Mouse (Mus musculus): ENCODE measurements at regions not wholly inside any gene's neighbourhood (a gene's known extent, or its start where the extent isn't known, plus 50 kb on each side); places are given as distances from the start of the nearest gene placed in this dataset.
"Not testable (repeated sequence)": the region's sequence is repeated elsewhere in the genome, so short reads cannot be mapped to it uniquely, and the experiment has no call there.

- H3K4me2 ChIP-seq (ENCODE audit: low read depth, low read length): no peak overlapping the region
- H3K9ac ChIP-seq (ENCODE audit: low read depth, low read length): no peak overlapping the region
- no peaks in the 10 kb centered on the region for H3K9me3 ChIP-seq (replicated peaks; ENCODE audit: control insufficient read depth, low read length)
- WGBS (ENCODE audit: insufficient replicate concordance): 44% methylated on average over 12 of the region's 12 CpGs
- no peaks in the 10 kb centered on the region for H3K36me3 ChIP-seq (ENCODE audit: control insufficient read depth, insufficient read depth)
- no peaks in the 10 kb centered on the region for H3K27me3 ChIP-seq (ENCODE audit: control insufficient read depth, insufficient read depth, low read depth, low read length)
- H3K27ac ChIP-seq (ENCODE audit: low read length): no peak overlapping the region
- H3K4me3 ChIP-seq (ENCODE audit: low read depth, low read length): no peak overlapping the region
- peaks cover 5% of the 10 kb centered on the region; the same call in 1 of the 2 replicates for H3K4me1 ChIP-seq (ENCODE audit: control insufficient read depth, low read depth, low read length)
- ATAC-seq (ENCODE audit: low read depth): 0 out of 2 replicates have a peak, but pooled peaks have one; percentile 21
These were observed 99.7 kb upstream of the Slc38a2 start for GRCm38 (mm10) chr15:96799228-96799627.

GRCm38 (mm10) chr15:96797615-96798270 lies 98.2 kb upstream of the Slc38a2 start:
- no peak for ATAC-seq (ENCODE audit: low read depth)

GRCm38 (mm10) chr15:96794177-96794719 lies 94.7 kb upstream of the Slc38a2 start:
- Histone ChIP-seq H3K4me2 (ENCODE audit: low read depth, low read length) (no peak overlapping the region), H3K9ac (ENCODE audit: low read depth, low read length) (no peak overlapping the region), H3K4me3 (ENCODE audit: low read depth, low read length) (no peak overlapping the region), H3K9me3 (replicated peaks; ENCODE audit: control insufficient read depth, low read length) (no peaks in the 10 kb centered on the region), H3K27me3 (ENCODE audit: control insufficient read depth, insufficient read depth, low read depth, low read length) (no peaks in the 10 kb centered on the region), H3K27ac (ENCODE audit: low read length) (no peak overlapping the region), H3K4me1 (ENCODE audit: control insufficient read depth, low read depth, low read length) (no peaks in the 10 kb centered on the region), H3K36me3 (ENCODE audit: control insufficient read depth, insufficient read depth) (no peaks in the 10 kb centered on the region)
- WGBS (ENCODE audit: insufficient replicate concordance): 80% methylated on average over 6 of the region's 6 CpGs
- ATAC-seq (ENCODE audit: low read depth): no peak

More at GRCm38 (mm10) chr15:96797615-96798270, 98.2 kb upstream of the Slc38a2 start:
- 65% methylated on average over 4 of the region's 4 CpGs for WGBS (ENCODE audit: insufficient replicate concordance)
- Histone ChIP-seq H3K36me3 (ENCODE audit: control insufficient read depth, insufficient read depth) (no peaks in the 10 kb centered on the region), H3K4me1 (ENCODE audit: control insufficient read depth, low read depth, low read length) (peaks cover 5% of the 10 kb centered on the region; the same call in 1 of the 2 replicates), H3K9ac (ENCODE audit: low read depth, low read length) (no peak overlapping the region), H3K9me3 (replicated peaks; ENCODE audit: control insufficient read depth, low read length) (no peaks in the 10 kb centered on the region), H3K4me2 (ENCODE audit: low read depth, low read length) (no peak overlapping the region), H3K27me3 (ENCODE audit: control insufficient read depth, insufficient read depth, low read depth, low read length) (no peaks in the 10 kb centered on the region), H3K4me3 (ENCODE audit: low read depth, low read length) (no peak overlapping the region), H3K27ac (ENCODE audit: low read length) (no peak overlapping the region)

- no peak overlapping the region for H3K9ac ChIP-seq (ENCODE audit: low read depth, low read length)
- H3K9me3 ChIP-seq (replicated peaks; ENCODE audit: control insufficient read depth, low read length): no peaks in the 10 kb centered on the region
- H3K4me1 ChIP-seq (ENCODE audit: control insufficient read depth, low read depth, low read length): no peaks in the 10 kb centered on the region
- no peaks in the 10 kb centered on the region for H3K27me3 ChIP-seq (ENCODE audit: control insufficient read depth, insufficient read depth, low read depth, low read length)
- no peak for ATAC-seq (ENCODE audit: low read depth)
- H3K4me2 ChIP-seq (ENCODE audit: low read depth, low read length): no peak overlapping the region
- H3K27ac ChIP-seq (ENCODE audit: low read length): no peak overlapping the region
- no peak overlapping the region for H3K4me3 ChIP-seq (ENCODE audit: low read depth, low read length)
- H3K36me3 ChIP-seq (ENCODE audit: control insufficient read depth, insufficient read depth): no peaks in the 10 kb centered on the region
- 83% methylated on average over 14 of the region's 15 CpGs for WGBS (ENCODE audit: insufficient replicate concordance)
These were observed 93.7 kb upstream of the Slc38a2 start for GRCm38 (mm10) chr15:96793251-96793650.

DNA sequence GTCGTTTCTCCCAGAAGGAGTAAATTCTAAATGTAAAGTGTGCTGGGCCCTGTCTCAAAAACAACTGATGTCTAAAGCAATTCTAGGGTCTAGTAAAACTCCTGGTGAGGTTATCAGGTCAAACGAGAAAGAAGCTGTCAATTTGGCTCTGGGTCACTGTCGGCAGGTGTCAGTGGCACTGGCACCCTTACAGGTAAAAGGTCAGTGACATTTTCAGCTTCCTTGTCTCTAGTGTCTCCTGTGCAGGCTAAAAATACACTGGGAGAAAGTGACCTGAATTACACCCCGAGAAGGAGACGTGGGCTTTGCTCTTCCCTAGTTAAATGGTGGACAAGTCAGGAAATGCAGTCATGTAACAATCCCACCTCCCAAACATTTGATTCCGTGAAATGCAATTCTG lies 91.8 kb upstream of the Slc38a2 start:
- H3K9me3 ChIP-seq (replicated peaks; ENCODE audit: control insufficient read depth, low read length): no peaks in the 10 kb centered on the region
- H3K4me3 ChIP-seq (ENCODE audit: low read depth, low read length): no peak overlapping the region
- no peaks in the 10 kb centered on the region for H3K36me3 ChIP-seq (ENCODE audit: control insufficient read depth, insufficient read depth)
- H3K27me3 ChIP-seq (ENCODE audit: control insufficient read depth, insufficient read depth, low read depth, low read length): no peaks in the 10 kb centered on the region
- H3K4me2 ChIP-seq (ENCODE audit: low read depth, low read length): no peak overlapping the region
- no peak overlapping the region for H3K9ac ChIP-seq (ENCODE audit: low read depth, low read length)
- no peak overlapping the region for H3K27ac ChIP-seq (ENCODE audit: low read length)
- WGBS (ENCODE audit: insufficient replicate concordance): 63% methylated on average over 6 of the region's 6 CpGs
- no peaks in the 10 kb centered on the region for H3K4me1 ChIP-seq (ENCODE audit: control insufficient read depth, low read depth, low read length)
- ATAC-seq (ENCODE audit: low read depth): no peak

DNA sequence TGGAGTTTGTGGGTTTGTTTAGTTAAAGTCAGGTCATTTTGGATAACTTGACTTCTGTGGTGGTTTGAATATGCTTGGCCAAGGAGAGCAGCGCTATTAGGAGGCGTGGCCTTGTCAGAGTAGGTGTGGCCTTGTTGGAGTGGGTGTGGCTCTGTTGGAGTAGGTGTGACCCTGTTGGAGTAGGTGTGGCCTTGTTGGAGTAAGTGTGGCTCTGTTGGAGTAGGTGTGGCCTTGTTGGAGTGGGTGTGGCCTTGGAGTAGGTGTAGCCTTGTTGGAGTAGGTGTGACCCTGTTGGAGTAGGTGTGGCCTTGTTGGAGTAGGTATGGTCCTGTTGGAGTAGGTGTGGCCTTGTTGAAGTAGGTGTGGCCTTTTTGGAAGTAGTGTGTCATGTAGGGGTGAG lies 88.4 kb upstream of the Slc38a2 start:
- H3K4me3 ChIP-seq (ENCODE audit: low read depth, low read length); H3K4me1 ChIP-seq (ENCODE audit: control insufficient read depth, low read depth, low read length); H3K4me2 ChIP-seq (ENCODE audit: low read depth, low read length); H3K36me3 ChIP-seq (ENCODE audit: control insufficient read depth, insufficient read depth); H3K27ac ChIP-seq (ENCODE audit: low read length); H3K9me3 ChIP-seq (replicated peaks; ENCODE audit: control insufficient read depth, low read length); H3K9ac ChIP-seq (ENCODE audit: low read depth, low read length); H3K27me3 ChIP-seq (ENCODE audit: control insufficient read depth, insufficient read depth, low read depth, low read length); ATAC-seq (ENCODE audit: low read depth): not testable (repeated sequence)
- 69% methylated on average over 2 of the region's 2 CpGs for WGBS (ENCODE audit: insufficient replicate concordance)

DNA sequence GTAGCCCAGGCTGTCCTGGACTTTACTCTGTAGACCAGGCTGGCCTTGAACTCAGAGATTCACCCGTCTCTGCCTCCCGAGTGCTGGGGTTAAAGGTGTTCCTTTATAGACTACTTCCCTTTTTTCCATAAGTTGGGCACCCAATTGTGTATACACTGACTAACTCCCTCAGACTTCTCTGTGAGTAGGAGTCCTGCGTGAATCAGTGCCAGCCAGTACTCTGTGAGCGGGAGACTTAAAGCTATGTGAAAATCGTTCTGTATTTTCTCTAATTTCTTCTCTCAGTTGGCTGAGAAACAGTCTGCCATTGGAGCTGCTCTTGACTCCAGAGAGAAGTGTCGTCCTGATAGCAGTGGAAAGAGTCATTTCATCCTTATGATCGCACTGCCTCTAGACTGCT lies 85.0 kb upstream of the Slc38a2 start:
- 70% methylated on average over 7 of the region's 7 CpGs for whole genome bisulfite sequencing (ENCODE audit: insufficient replicate concordance)
- Histone ChIP-seq H3K9ac (ENCODE audit: low read depth, low read length) (no peak overlapping the region), H3K4me1 (ENCODE audit: control insufficient read depth, low read depth, low read length) (no peaks in the 10 kb centered on the region), H3K27me3 (ENCODE audit: control insufficient read depth, insufficient read depth, low read depth, low read length) (no peaks in the 10 kb centered on the region), H3K9me3 (replicated peaks; ENCODE audit: control insufficient read depth, low read length) (no peaks in the 10 kb centered on the region), H3K36me3 (ENCODE audit: control insufficient read depth, insufficient read depth) (no peaks in the 10 kb centered on the region), H3K4me2 (ENCODE audit: low read depth, low read length) (no peak overlapping the region), H3K4me3 (ENCODE audit: low read depth, low read length) (no peak overlapping the region), H3K27ac (ENCODE audit: low read length) (no peak overlapping the region)
- no peak for ATAC-seq (ENCODE audit: low read depth)

DNA sequence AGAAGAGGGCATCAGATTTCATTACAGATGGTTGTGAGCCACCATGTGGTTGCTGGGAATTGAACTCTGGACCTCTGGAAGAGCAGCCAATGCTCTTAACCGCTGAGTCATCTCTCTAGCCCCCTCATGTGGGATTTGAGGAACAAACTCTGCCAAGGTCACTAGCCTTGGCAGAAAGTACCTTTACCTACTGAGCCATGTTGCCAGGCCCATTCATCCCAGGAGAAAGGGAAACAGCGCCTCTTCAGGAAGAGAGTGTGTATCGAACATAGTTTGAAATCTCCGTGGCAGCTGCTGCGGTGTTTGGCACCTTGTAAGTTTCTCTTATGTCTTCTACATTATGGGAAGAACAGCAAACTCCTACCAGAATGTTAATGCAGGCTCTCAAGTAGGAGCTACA lies 82.0 kb upstream of the Slc38a2 start:
- Histone ChIP-seq H3K27ac (ENCODE audit: low read length) (no peak overlapping the region), H3K9me3 (replicated peaks; ENCODE audit: control insufficient read depth, low read length) (no peaks in the 10 kb centered on the region), H3K27me3 (ENCODE audit: control insufficient read depth, insufficient read depth, low read depth, low read length) (no peaks in the 10 kb centered on the region), H3K4me1 (ENCODE audit: control insufficient read depth, low read depth, low read length) (no peaks in the 10 kb centered on the region; the same call in none of the 2 replicates), H3K9ac (ENCODE audit: low read depth, low read length) (no peak overlapping the region), H3K4me2 (ENCODE audit: low read depth, low read length) (no peak overlapping the region), H3K36me3 (ENCODE audit: control insufficient read depth, insufficient read depth) (no peaks in the 10 kb centered on the region), H3K4me3 (ENCODE audit: low read depth, low read length) (no peak overlapping the region)
- no peak for ATAC-seq (ENCODE audit: low read depth)
- WGBS (ENCODE audit: insufficient replicate concordance): 78% methylated on average over 5 of the region's 5 CpGs

DNA sequence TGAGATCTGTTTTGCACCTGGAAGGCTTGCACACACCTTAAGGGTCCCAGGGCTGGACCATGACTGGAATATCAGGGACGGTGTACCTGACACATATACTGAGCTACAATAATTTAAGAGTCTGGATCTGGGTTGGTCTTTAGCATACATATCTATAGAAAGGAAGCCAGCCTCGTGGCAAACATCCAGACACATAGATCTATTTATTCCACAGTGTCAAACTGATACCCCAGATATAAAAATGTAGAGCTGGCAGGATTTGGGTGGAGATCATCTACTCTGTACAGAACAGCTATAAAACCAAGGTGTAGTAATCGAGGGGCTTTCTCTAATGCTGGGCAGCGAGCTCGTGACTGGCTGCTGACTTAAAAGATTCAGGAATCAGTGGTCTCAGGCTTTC lies 81.1 kb upstream of the Slc38a2 start:
- Histone ChIP-seq H3K9ac (ENCODE audit: low read depth, low read length) (no peak overlapping the region), H3K4me2 (ENCODE audit: low read depth, low read length) (no peak overlapping the region), H3K9me3 (replicated peaks; ENCODE audit: control insufficient read depth, low read length) (no peaks in the 10 kb centered on the region), H3K27ac (ENCODE audit: low read length) (no peak overlapping the region), H3K36me3 (ENCODE audit: control insufficient read depth, insufficient read depth) (no peaks in the 10 kb centered on the region), H3K4me3 (ENCODE audit: low read depth, low read length) (no peak overlapping the region), H3K27me3 (ENCODE audit: control insufficient read depth, insufficient read depth, low read depth, low read length) (no peaks in the 10 kb centered on the region), H3K4me1 (ENCODE audit: control insufficient read depth, low read depth, low read length) (peaks cover 3% of the 10 kb centered on the region)
- 60% methylated on average over 5 of the region's 5 CpGs for WGBS (ENCODE audit: insufficient replicate concordance)
- no peak for ATAC-seq (ENCODE audit: low read depth)
